Mouse (Mus musculus): ENCODE measurements around the gene Neb. TPM values are rescaled to one million over a fixed set of nuclear protein-coding genes. Genes with fewer than 3 reads are reported as not detected.

Neb gene
- polyA plus RNA-seq, 1 experiment from 2014 or later: 0.29 TPM

GRCm38 (mm10) chr2:52386451-52386850 is 8.2 kb upstream of the Neb start:
- WGBS: 88% methylated on average over 6 of the region's 6 CpGs
- Histone ChIP-seq H3K9me3 (ENCODE audit: control insufficient read depth, low read length) (no peaks in the 10 kb centered on the region), H3K4me1 (ENCODE audit: control insufficient read depth, insufficient read depth, low read length) (no peaks in the 10 kb centered on the region)

GRCm38 (mm10) chr2:52386037-52386436 is 7.8 kb upstream of the Neb start:
- Histone ChIP-seq H3K4me1 (ENCODE audit: control insufficient read depth, insufficient read depth, low read length) (no peaks in the 10 kb centered on the region), H3K27ac (ENCODE audit: low read depth, low read length) (no peak overlapping the region), H3K4me2 (no peak overlapping the region), H3K27me3 (ENCODE audit: control insufficient read depth, insufficient read depth, low read length) (no peaks in the 10 kb centered on the region), H3K4me3 (ENCODE audit: low read depth, low read length) (no peak overlapping the region), H3K36me3 (ENCODE audit: control insufficient read depth, insufficient read depth, low read length) (no peaks in the 10 kb centered on the region), H3K9me3 (ENCODE audit: control insufficient read depth, low read length) (no peaks in the 10 kb centered on the region), H3K9ac (ENCODE audit: low read length) (no peak overlapping the region)
- WGBS: 76% methylated on average over 7 of the region's 7 CpGs
- DNase-seq (ENCODE audit: low spot score, missing footprints) (no peak), ATAC-seq (ENCODE audit: low FRiP score) (no peak)

More at GRCm38 (mm10) chr2:52386451-52386850, 8.2 kb upstream of the Neb start:
- ATAC-seq (ENCODE audit: low FRiP score): no peak
- H3K27ac ChIP-seq (ENCODE audit: low read depth, low read length): no peak overlapping the region
- no peak for DNase-seq (ENCODE audit: low spot score, missing footprints)
- H3K4me2 ChIP-seq: no peak overlapping the region
- no peak overlapping the region for H3K9ac ChIP-seq (ENCODE audit: low read length)
- no peak overlapping the region for H3K4me3 ChIP-seq (ENCODE audit: low read depth, low read length)
- H3K36me3 ChIP-seq (ENCODE audit: control insufficient read depth, insufficient read depth, low read length): no peaks in the 10 kb centered on the region
- no peaks in the 10 kb centered on the region for H3K27me3 ChIP-seq (ENCODE audit: control insufficient read depth, insufficient read depth, low read length)

GRCm38 (mm10) chr2:52378848-52379261 is 581 bp upstream of the Neb start:
- Histone ChIP-seq H3K9ac (ENCODE audit: low read length) (no peak overlapping the region), H3K36me3 (ENCODE audit: control insufficient read depth, insufficient read depth, low read length) (no peaks in the 10 kb centered on the region), H3K27ac (ENCODE audit: low read depth, low read length) (no peak overlapping the region), H3K9me3 (ENCODE audit: control insufficient read depth, low read length) (no peaks in the 10 kb centered on the region), H3K4me1 (ENCODE audit: control insufficient read depth, insufficient read depth, low read length) (no peaks in the 10 kb centered on the region), H3K4me3 (ENCODE audit: low read depth, low read length) (no peak overlapping the region), H3K27me3 (ENCODE audit: control insufficient read depth, insufficient read depth, low read length) (no peaks in the 10 kb centered on the region), H3K4me2 (no peak overlapping the region)
- ATAC-seq (ENCODE audit: low FRiP score) (no peak), DNase-seq (ENCODE audit: low spot score, missing footprints) (no peak)
- WGBS: 79% methylated on average over 10 of the region's 10 CpGs

- ATAC-seq (ENCODE audit: low FRiP score) (no peak), DNase-seq (ENCODE audit: low spot score, missing footprints) (no peak)
- Histone ChIP-seq H3K4me1 (ENCODE audit: control insufficient read depth, insufficient read depth, low read length) (no peaks in the 10 kb centered on the region), H3K27me3 (ENCODE audit: control insufficient read depth, insufficient read depth, low read length) (no peaks in the 10 kb centered on the region), H3K36me3 (ENCODE audit: control insufficient read depth, insufficient read depth, low read length) (no peaks in the 10 kb centered on the region), H3K27ac (ENCODE audit: low read depth, low read length) (no peak overlapping the region), H3K4me3 (ENCODE audit: low read depth, low read length) (no peak overlapping the region), H3K9me3 (ENCODE audit: control insufficient read depth, low read length) (no peaks in the 10 kb centered on the region), H3K9ac (ENCODE audit: low read length) (no peak overlapping the region), H3K4me2 (no peak overlapping the region)
- 53% methylated on average over 13 of the region's 13 CpGs for WGBS
Observed at GRCm38 (mm10) chr2:52377706-52378447, 397 bp downstream of the Neb start.

GRCm38 (mm10) chr2:52374706-52375105 is 3.6 kb downstream of the Neb start:
- DNase-seq (ENCODE audit: low spot score, missing footprints): no peak
- no peak overlapping the region for H3K4me2 ChIP-seq
- H3K27me3 ChIP-seq (ENCODE audit: control insufficient read depth, insufficient read depth, low read length): no peaks in the 10 kb centered on the region
- no peak overlapping the region for H3K4me3 ChIP-seq (ENCODE audit: low read depth, low read length)
- H3K9me3 ChIP-seq (ENCODE audit: control insufficient read depth, low read length): no peaks in the 10 kb centered on the region
- H3K4me1 ChIP-seq (ENCODE audit: control insufficient read depth, insufficient read depth, low read length): no peaks in the 10 kb centered on the region
- H3K36me3 ChIP-seq (ENCODE audit: control insufficient read depth, insufficient read depth, low read length): no peaks in the 10 kb centered on the region
- no peak overlapping the region for H3K9ac ChIP-seq (ENCODE audit: low read length)
- WGBS: 94% methylated on average over 6 of the region's 6 CpGs
- no peak overlapping the region for H3K27ac ChIP-seq (ENCODE audit: low read depth, low read length)
- ATAC-seq (ENCODE audit: low FRiP score): no peak

- Histone ChIP-seq H3K4me3 (ENCODE audit: low read depth, low read length) (no peak overlapping the region), H3K9me3 (ENCODE audit: control insufficient read depth, low read length) (no peaks in the 10 kb centered on the region), H3K9ac (ENCODE audit: low read length) (no peak overlapping the region), H3K36me3 (ENCODE audit: control insufficient read depth, insufficient read depth, low read length) (no peaks in the 10 kb centered on the region), H3K4me1 (ENCODE audit: control insufficient read depth, insufficient read depth, low read length) (no peaks in the 10 kb centered on the region), H3K27me3 (ENCODE audit: control insufficient read depth, insufficient read depth, low read length) (no peaks in the 10 kb centered on the region), H3K4me2 (no peak overlapping the region), H3K27ac (ENCODE audit: low read depth, low read length) (no peak overlapping the region)
- DNase-seq (ENCODE audit: low spot score, missing footprints) (no peak), ATAC-seq (ENCODE audit: low FRiP score) (no peak)
- 81% methylated on average over 6 of the region's 6 CpGs for WGBS
Observed at GRCm38 (mm10) chr2:52372480-52372879, 5.8 kb downstream of the Neb start.

- 88% methylated on average over 4 of the region's 4 CpGs for WGBS
- Histone ChIP-seq H3K27me3 (ENCODE audit: control insufficient read depth, insufficient read depth, low read length) (no peaks in the 10 kb centered on the region), H3K4me1 (ENCODE audit: control insufficient read depth, insufficient read depth, low read length) (no peaks in the 10 kb centered on the region), H3K9ac (ENCODE audit: low read length) (no peak overlapping the region), H3K36me3 (ENCODE audit: control insufficient read depth, insufficient read depth, low read length) (no peaks in the 10 kb centered on the region), H3K27ac (ENCODE audit: low read depth, low read length) (no peak overlapping the region), H3K4me2 (no peak overlapping the region), H3K4me3 (ENCODE audit: low read depth, low read length) (no peak overlapping the region), H3K9me3 (ENCODE audit: control insufficient read depth, low read length) (no peaks in the 10 kb centered on the region)
- ATAC-seq (ENCODE audit: low FRiP score) (no peak), DNase-seq (ENCODE audit: low spot score, missing footprints) (no peak)
Observed at GRCm38 (mm10) chr2:52372080-52372479, 6.2 kb downstream of the Neb start.

GRCm38 (mm10) chr2:52371066-52371465 is 7.2 kb downstream of the Neb start:
- WGBS: 71% methylated on average over 2 of the region's 2 CpGs
- no peak overlapping the region for H3K27ac ChIP-seq (ENCODE audit: low read depth, low read length)

GRCm38 (mm10) chr2:52369622-52370021 is 8.7 kb downstream of the Neb start:
- ATAC-seq (ENCODE audit: low FRiP score): no peak
- Histone ChIP-seq H3K9ac (ENCODE audit: low read length) (no peak overlapping the region), H3K27me3 (ENCODE audit: control insufficient read depth, insufficient read depth, low read length) (no peaks in the 10 kb centered on the region), H3K4me2 (no peak overlapping the region), H3K36me3 (ENCODE audit: control insufficient read depth, insufficient read depth, low read length) (no peaks in the 10 kb centered on the region), H3K4me3 (ENCODE audit: low read depth, low read length) (no peak overlapping the region), H3K9me3 (ENCODE audit: control insufficient read depth, low read length) (no peaks in the 10 kb centered on the region), H3K4me1 (ENCODE audit: control insufficient read depth, insufficient read depth, low read length) (no peaks in the 10 kb centered on the region), H3K27ac (ENCODE audit: low read depth, low read length) (no peak overlapping the region)
- no peak for DNase-seq (ENCODE audit: low spot score, missing footprints)
- 92% methylated on average over 6 of the region's 6 CpGs for WGBS

More at GRCm38 (mm10) chr2:52371066-52371465, 7.2 kb downstream of the Neb start:
- Histone ChIP-seq H3K4me3 (ENCODE audit: low read depth, low read length) (no peak overlapping the region), H3K36me3 (ENCODE audit: control insufficient read depth, insufficient read depth, low read length) (no peaks in the 10 kb centered on the region), H3K9me3 (ENCODE audit: control insufficient read depth, low read length) (no peaks in the 10 kb centered on the region), H3K4me1 (ENCODE audit: control insufficient read depth, insufficient read depth, low read length) (no peaks in the 10 kb centered on the region), H3K9ac (ENCODE audit: low read length) (no peak overlapping the region), H3K27me3 (ENCODE audit: control insufficient read depth, insufficient read depth, low read length) (no peaks in the 10 kb centered on the region), H3K4me2 (no peak overlapping the region)
- no peak for DNase-seq (ENCODE audit: low spot score, missing footprints)
- ATAC-seq (ENCODE audit: low FRiP score): no peak

All from midbrain, embryonic 11.5 days (tissue).